Mouse (Mus musculus) 3134 (cell line): ENCODE measurements around the gene Spaca6.

Source experiments
- DNase-seq: peaks from one replicate; pipeline ENCODE4 v3.0.0-alpha.2; 2011; ENCODE audit warnings: low spot score; ENCODE audit not compliant: insufficient read length; ENCODE audit errors: extremely low read depth

The Spaca6 gene

GRCm38 (mm10) chr17:17889732-17890425, 62.9 kb downstream of the Spaca6 start:
- DNase-seq, result no peak
